Mouse (Mus musculus) E14TG2a.4 (cell line): Measurements from ENCODE around the gene Stk4.

Experiments
- CTCF ChIP-seq: conservative IDR thresholded peaks from 2 replicates; pipeline ENCODE4 v1.5.1; 2014; ENCODE audit warnings: low read length
- POU5F1 ChIP-seq: IDR thresholded peaks from 2 replicates; pipeline ENCODE4 v1.6.1; 2014; ENCODE audit warnings: low read length, borderline replicate concordance

DNA sequence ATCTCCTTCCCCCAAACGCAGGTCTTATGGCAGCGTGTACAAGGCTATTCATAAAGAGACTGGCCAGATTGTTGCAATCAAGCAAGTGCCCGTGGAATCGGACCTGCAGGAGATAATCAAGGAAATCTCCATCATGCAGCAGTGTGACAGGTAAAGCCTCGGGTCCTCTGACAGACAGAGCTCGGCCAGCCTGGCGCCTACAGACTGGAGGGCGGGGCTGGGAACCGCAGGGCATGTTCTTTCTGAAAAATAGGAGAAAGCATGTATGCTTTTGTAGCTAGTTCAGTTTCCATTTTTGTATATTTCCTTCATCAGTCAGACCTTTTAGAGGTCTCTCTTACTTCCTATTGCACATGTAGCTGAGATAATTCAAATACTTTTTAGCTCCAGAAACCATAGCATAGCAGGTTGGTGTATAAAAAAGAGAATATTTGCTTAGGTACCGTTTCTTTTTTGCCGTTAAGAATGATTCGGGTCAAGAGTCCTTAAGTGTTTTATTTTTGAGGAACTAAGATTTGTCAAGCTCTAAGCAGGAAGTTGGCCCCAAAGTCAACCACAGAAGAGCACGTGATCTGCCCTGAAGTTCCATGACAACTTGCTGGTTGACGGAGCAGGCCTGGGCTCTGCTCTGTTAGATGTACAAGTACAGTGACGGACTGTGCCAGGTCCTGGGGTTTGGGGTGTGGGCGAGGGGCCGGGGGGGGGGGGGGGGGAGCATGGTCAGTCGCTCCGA is 13.7 kb downstream of the Stk4 start:
- TF ChIP-seq CTCF (no peak), POU5F1 (no peak)
